Mouse (Mus musculus) neural tube, embryonic 11.5 days (tissue): ENCODE measurements around the gene Zic4. TPM values are rescaled to one million over a fixed set of nuclear protein-coding genes. Genes with fewer than 3 reads are reported as not detected.
A peak's percentile ranks its signal among the peaks of the same experiment; 100 is the strongest.

Experiments used
- ATAC-seq: fragments of 200-750 bp; cut with Nextera tagmentation; 2 replicates; pipeline ENCODE4 v1.8.0; 2017; ENCODE audit warnings: moderate number of reproducible peaks, mild to moderate bottlenecking, moderate TSS enrichment, moderate library complexity; ENCODE audit not compliant: insufficient read depth, low FRiP score, low TSS enrichment
- DNase-seq: peaks from one replicate; pipeline ENCODE4 v3.0.0-alpha.2; 2015; ENCODE audit warnings: low spot score
- H3K27ac ChIP-seq: fragments of 300-500 bp; sonication (generic); 2 replicates; pipeline ENCODE4 v1.5.1; 2014; ENCODE audit warnings: low read depth, mild to moderate bottlenecking, low read length
- H3K27me3 ChIP-seq: fragments of 300-500 bp; sonication (generic); 2 replicates; pipeline ENCODE4 v1.6.1; 2014; ENCODE audit warnings: mild to moderate bottlenecking, low read length, mixed read lengths; ENCODE audit not compliant: control insufficient read depth, insufficient read depth
- H3K36me3 ChIP-seq: fragments of 300-500 bp; sonication (generic); 2 replicates; pipeline ENCODE4 v1.6.1; 2014; ENCODE audit warnings: mild to moderate bottlenecking, low read length, moderate library complexity, mixed read lengths; ENCODE audit not compliant: control insufficient read depth, insufficient read depth
- H3K4me1 ChIP-seq: fragments of 300-500 bp; sonication (generic); 2 replicates; pipeline ENCODE4 v1.6.1; 2014; ENCODE audit warnings: low read length, mixed read lengths; ENCODE audit not compliant: control insufficient read depth, insufficient read depth
- H3K4me2 ChIP-seq: fragments of 300-500 bp; sonication (generic); 2 replicates; pipeline ENCODE4 v1.6.1; 2014; ENCODE audit warnings: low read depth, mild to moderate bottlenecking, moderate library complexity
- H3K4me3 ChIP-seq: fragments of 300-500 bp; sonication (generic); 2 replicates; pipeline ENCODE4 v1.5.1; 2014; ENCODE audit warnings: low read depth, low read length
- H3K9ac ChIP-seq: fragments of 300-500 bp; sonication (generic); 2 replicates; pipeline ENCODE4 v1.6.1; 2014; ENCODE audit warnings: mild to moderate bottlenecking, low read length
- H3K9me3 ChIP-seq: fragments of 300-500 bp; sonication (generic); 2 replicates; pipeline ENCODE4 v1.6.1; 2016; ENCODE audit warnings: low read length; ENCODE audit not compliant: control insufficient read depth
- WGBS: fragments of 180-500 bp; shearing (Covaris S2); extraction: QIAGEN DNeasy Blood & Tissue Kit; methylation state at CpG from one replicate; pipeline ENCODE4 v1.1.7; 2014; 5-methylcytosine and 5-hydroxymethylcytosine counted together
- polyA plus RNA-seq: library from polyadenylated mRNA; unstranded; fragments of >200 nt; fragmentation: Nextera tagmentation; extraction: Ambion mirVana; gene quantifications from 2 replicates; pipeline ENCODE4 v1.2.1, GENCODE M21; 2014

The Zic4 gene
- polyA plus RNA-seq, 1 experiment from 2014 or later = 58.1 TPM

- Histone ChIP-seq H3K4me1 (peaks cover 8% of the 10 kb centered on the region; the same call in 1 of the 2 replicates), H3K27ac (peak overlapping the region; percentile 93), H3K4me3 (peak overlapping the region; percentile 55), H3K9ac (peak overlapping the region; percentile 95), H3K27me3 (peaks cover 88% of the 10 kb centered on the region), H3K9me3 (no peaks in the 10 kb centered on the region), H3K36me3 (no peaks in the 10 kb centered on the region), H3K4me2 (peak overlapping the region; percentile 84)
- ATAC-seq = peak; percentile 21
- WGBS = under 1% methylated on average over 65 of the region's 76 CpGs
- DNase-seq = peak; percentile 78
These were observed 19.3 kb downstream of the Zic4 start for GRCm38 (mm10) chr9:91381284-91382110.

DNA sequence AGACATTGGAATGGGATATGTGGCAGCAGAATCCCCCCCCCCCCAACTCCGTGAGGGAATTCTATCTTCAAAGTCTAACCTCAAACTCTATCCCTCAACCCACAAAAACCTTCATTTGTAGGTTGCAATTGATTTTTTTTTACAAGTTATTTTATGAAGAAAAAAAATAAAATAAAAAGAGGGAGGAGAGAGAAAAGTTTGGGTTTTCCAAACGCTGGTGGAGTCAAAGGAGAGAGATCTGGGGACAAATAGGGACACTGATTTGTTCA is 19.8 kb downstream of the Zic4 start:
- Histone ChIP-seq H3K27me3 (peaks cover 86% of the 10 kb centered on the region), H3K4me1 (peaks cover 8% of the 10 kb centered on the region; the same call in 1 of the 2 replicates), H3K36me3 (no peaks in the 10 kb centered on the region), H3K4me3 (peak overlapping the region; percentile 55), H3K4me2 (peak overlapping the region; percentile 84), H3K9me3 (no peaks in the 10 kb centered on the region), H3K9ac (peak overlapping the region; percentile 95), H3K27ac (peak overlapping the region; percentile 93)
- DNase-seq (no peak), ATAC-seq (no peak)
- 0% methylated on average over 2 of the region's 2 CpGs for WGBS

GRCm38 (mm10) chr9:91382471-91383255 is 20.4 kb downstream of the Zic4 start:
- H3K4me3 ChIP-seq = peak overlapping the region; percentile 55
- no peaks in the 10 kb centered on the region for H3K9me3 ChIP-seq
- H3K4me1 ChIP-seq = peaks cover 8% of the 10 kb centered on the region; the same call in 1 of the 2 replicates
- WGBS = 2% methylated on average over 24 of the region's 24 CpGs
- DNase-seq (peak; percentile 65), ATAC-seq (no peak)
- peak overlapping the region; percentile 84 for H3K4me2 ChIP-seq
- H3K9ac ChIP-seq = peak overlapping the region; percentile 95
- peaks cover 88% of the 10 kb centered on the region for H3K27me3 ChIP-seq
- H3K27ac ChIP-seq = peak overlapping the region; percentile 93
- H3K36me3 ChIP-seq = no peaks in the 10 kb centered on the region

DNA sequence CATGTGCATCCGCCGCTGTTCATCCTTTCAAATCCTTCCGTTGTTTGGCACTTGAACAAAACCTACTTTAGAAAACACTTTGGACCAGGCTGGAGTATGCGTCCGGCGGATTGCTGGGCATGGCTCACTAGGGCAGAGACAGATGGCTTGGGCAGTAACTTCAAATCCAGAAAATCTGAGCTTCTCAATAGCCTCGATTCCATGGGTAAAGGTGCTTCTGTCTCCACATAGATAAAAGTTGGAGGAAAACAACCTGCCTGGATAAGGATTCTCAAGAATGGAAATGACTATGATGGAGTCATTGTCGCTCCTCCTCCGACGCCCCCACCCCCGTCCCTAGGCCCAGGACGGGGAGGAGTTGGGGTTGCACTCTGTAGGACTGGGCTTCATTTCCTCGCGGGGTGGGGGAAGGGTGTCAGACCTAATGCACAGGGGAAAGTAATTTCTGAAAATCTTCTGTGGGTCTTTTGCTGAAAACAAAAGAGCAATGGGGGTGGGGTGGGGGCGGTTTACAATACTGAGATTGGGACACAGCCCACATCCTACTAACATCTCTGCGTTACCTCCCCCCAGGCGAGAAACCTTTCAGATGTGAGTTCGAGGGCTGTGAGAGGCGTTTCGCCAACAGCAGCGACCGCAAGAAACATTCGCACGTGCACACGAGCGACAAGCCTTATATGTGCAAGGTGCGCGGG is 21.4 kb downstream of the Zic4 start:
- Histone ChIP-seq H3K4me2 (peak overlapping the region; percentile 84), H3K27ac (peak overlapping the region; percentile 93), H3K9me3 (no peaks in the 10 kb centered on the region), H3K4me3 (peak overlapping the region; percentile 55), H3K27me3 (peaks cover 87% of the 10 kb centered on the region), H3K9ac (peak overlapping the region; percentile 95), H3K4me1 (peaks cover 8% of the 10 kb centered on the region; the same call in 1 of the 2 replicates), H3K36me3 (no peaks in the 10 kb centered on the region)
- peak; percentile 30 for ATAC-seq
- WGBS = under 1% methylated on average over 28 of the region's 28 CpGs
- peak; percentile 72 for DNase-seq

- Histone ChIP-seq H3K4me2 (peak overlapping the region; percentile 84), H3K9ac (peak overlapping the region; percentile 95), H3K4me1 (peaks cover 5% of the 10 kb centered on the region; the same call in 1 of the 2 replicates), H3K9me3 (no peaks in the 10 kb centered on the region), H3K36me3 (no peaks in the 10 kb centered on the region), H3K27me3 (peaks cover 85% of the 10 kb centered on the region), H3K27ac (peak overlapping the region; percentile 93), H3K4me3 (peak overlapping the region; percentile 55)
- under 1% methylated on average over 30 of the region's 30 CpGs for WGBS
- DNase-seq (peak; percentile 81), ATAC-seq (peak; percentile 49)
These were observed 21.9 kb downstream of the Zic4 start for GRCm38 (mm10) chr9:91384136-91384500.

DNA sequence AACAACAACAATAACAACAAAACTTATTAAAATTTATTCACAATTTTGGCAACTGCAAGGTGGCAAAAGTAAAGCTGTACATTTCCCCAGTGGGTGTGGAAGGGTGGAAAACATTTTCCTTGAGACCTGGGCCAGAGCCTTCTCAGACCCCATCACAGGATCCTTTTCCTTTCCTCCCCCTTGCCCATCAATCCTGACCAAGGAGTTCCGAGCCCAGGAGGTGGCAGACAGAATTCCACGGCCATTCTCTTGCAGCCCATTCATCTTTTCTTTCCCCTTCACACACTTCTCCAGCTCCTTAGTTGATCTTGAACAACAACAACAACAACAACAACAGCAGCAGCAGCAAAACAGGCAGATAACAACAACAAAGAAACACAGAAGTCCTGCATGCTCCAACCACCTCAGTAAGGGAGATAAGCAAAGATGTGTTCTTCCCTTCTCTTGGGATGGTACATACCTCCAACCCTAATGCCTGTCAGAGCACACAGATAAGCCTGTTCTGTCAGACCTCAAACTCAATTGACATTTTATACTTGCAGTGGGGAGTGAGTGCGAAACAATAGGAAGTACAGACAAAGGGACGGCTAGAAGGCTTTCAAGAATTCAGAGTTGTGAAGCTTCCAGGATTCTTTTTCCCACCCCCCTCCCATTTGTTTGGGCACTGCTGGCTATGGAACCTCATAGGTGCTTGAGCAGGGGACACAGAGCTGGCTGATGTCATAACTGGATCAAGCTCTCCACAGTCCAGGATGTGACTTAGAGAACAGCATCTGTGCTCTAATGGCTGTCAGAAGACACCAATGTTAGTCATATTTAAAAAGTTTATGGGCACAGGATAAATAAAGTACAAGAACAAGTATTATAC is 22.7 kb downstream of the Zic4 start:
- H3K27ac ChIP-seq = peak overlapping the region; percentile 93
- ATAC-seq = no peak
- no peaks in the 10 kb centered on the region for H3K36me3 ChIP-seq
- H3K4me2 ChIP-seq = peak overlapping the region; percentile 84
- H3K9me3 ChIP-seq = no peaks in the 10 kb centered on the region
- WGBS = 9% methylated on average over 4 of the region's 4 CpGs
- H3K4me3 ChIP-seq = 0 out of 2 replicates have a peak overlapping the region, but pooled peaks have one; percentile 15
- peaks cover 85% of the 10 kb centered on the region for H3K27me3 ChIP-seq
- peak overlapping the region; percentile 95; the same call in 1 of the 2 replicates for H3K9ac ChIP-seq
- H3K4me1 ChIP-seq = peaks cover 5% of the 10 kb centered on the region; the same call in 1 of the 2 replicates
- DNase-seq = peak; percentile 49

- no peak overlapping the region for H3K4me3 ChIP-seq
- WGBS = under 1% methylated on average over 7 of the region's 8 CpGs
- no peak for ATAC-seq
- H3K9me3 ChIP-seq = no peaks in the 10 kb centered on the region
- peaks cover 86% of the 10 kb centered on the region for H3K27me3 ChIP-seq
- H3K27ac ChIP-seq = peak overlapping the region; percentile 93
- H3K9ac ChIP-seq = 0 out of 2 replicates have a peak overlapping the region, but pooled peaks have one; percentile 14
- DNase-seq = peak; percentile 38
- H3K36me3 ChIP-seq = no peaks in the 10 kb centered on the region
- peaks cover 5% of the 10 kb centered on the region; the same call in 1 of the 2 replicates for H3K4me1 ChIP-seq
- peak overlapping the region; percentile 84 for H3K4me2 ChIP-seq
These were observed 23.6 kb downstream of the Zic4 start for GRCm38 (mm10) chr9:91385561-91386430.
